Mouse (Mus musculus) gastrocnemius, postnatal 25 days (tissue): Measurements from ENCODE around the gene Lgr6. TPM values are rescaled to one million over a fixed set of nuclear protein-coding genes. Genes with fewer than 3 reads are reported as not detected.
A peak's percentile ranks its signal among the peaks of the same experiment; 100 is the strongest.

Source experiments
- DNase-seq: peaks from one replicate; pipeline ENCODE4 v3.0.0; 2022
- total RNA-seq, 2 experiments: library from RNA; stranded (reverse); gene quantifications; 1 replicate in 1 of 2; 2 replicates in 1 of 2; pipeline ENCODE4 v1.2.3; 2021

The Lgr6 gene
- total RNA-seq, 2 experiments from 2014 or later, result 0.51 to 0.54 TPM

DNA sequence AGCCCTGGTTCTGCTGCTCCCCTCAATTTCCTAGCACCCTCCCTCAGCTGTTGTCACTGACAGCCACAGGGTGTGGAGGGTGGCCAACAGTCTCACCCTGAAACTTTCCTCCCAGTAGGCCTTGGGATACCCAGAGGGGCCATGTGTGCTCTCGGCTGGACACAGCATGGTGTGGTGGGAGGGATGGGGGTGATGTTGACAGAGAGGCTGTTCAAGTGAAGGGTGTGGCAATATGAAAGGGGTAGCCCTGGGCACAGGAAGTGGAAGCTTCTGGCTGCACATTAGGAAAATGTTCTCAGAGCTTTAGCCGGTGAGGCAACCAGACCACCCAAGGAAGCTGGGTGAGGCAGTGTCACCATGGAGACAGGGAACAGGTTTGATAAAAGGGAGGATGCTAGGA is 26.1 kb downstream of the Lgr6 start:
- no peak for DNase-seq

GRCm38 (mm10) chr1:135076470-135076869 is 28.6 kb downstream of the Lgr6 start:
- DNase-seq, result no peak

- no peak for DNase-seq
Measured at GRCm38 (mm10) chr1:135075270-135075669, 29.8 kb downstream of the Lgr6 start.

- no peak for DNase-seq
Measured at GRCm38 (mm10) chr1:135072643-135073042, 32.4 kb downstream of the Lgr6 start.

GRCm38 (mm10) chr1:135069841-135070240 is 35.2 kb downstream of the Lgr6 start:
- DNase-seq, result no peak

GRCm38 (mm10) chr1:135064525-135064924 is 40.6 kb downstream of the Lgr6 start:
- DNase-seq, result no peak

DNA sequence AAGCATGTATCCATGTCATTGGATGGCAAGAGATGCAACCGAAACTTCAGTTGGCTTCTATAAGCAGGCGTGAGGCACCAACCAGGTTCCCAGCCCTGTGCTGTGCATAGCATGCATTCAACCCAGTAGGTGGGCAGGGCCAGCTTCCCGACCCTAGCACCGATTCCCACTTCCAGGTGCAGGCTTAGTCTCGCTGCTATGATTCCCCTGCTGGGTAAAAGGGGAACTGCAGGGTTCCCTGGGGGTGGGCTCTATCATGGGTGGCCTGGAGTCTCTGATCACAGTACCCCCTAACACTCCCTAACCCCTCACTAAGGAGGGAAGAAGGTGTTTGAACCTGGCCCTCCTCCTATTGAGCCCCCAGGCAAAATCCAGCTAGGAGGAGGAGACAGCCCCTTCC is 42.1 kb downstream of the Lgr6 start:
- no peak for DNase-seq

GRCm38 (mm10) chr1:135061300-135061699 is 43.8 kb downstream of the Lgr6 start:
- no peak for DNase-seq

- DNase-seq, result no peak
Measured at GRCm38 (mm10) chr1:135060174-135060573, 44.9 kb downstream of the Lgr6 start.

DNA sequence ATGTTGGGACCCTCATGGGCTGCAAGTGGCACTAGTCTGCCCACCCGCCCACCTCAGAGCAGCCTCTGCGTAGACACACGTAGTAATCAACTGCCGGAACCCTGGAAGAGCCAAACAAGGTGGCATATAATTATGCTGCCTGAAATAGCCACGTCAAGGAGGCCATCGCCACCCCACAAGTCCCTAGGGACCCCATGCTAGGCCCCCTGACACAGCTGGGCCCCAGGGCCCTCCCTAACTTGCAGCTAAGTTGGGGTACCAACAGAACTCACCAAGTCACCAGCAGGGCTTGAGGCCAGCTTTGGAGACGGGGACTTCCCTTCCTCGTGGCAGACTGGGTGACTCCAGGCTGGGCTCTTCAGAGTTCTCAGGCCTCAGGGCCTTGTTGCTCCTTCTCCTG is 48.2 kb downstream of the Lgr6 start:
- DNase-seq, result no peak

GRCm38 (mm10) chr1:135054121-135054520 is 51.0 kb downstream of the Lgr6 start:
- DNase-seq, result no peak

- DNase-seq, result no peak
Measured at GRCm38 (mm10) chr1:135044439-135044838, 60.6 kb downstream of the Lgr6 start.

DNA sequence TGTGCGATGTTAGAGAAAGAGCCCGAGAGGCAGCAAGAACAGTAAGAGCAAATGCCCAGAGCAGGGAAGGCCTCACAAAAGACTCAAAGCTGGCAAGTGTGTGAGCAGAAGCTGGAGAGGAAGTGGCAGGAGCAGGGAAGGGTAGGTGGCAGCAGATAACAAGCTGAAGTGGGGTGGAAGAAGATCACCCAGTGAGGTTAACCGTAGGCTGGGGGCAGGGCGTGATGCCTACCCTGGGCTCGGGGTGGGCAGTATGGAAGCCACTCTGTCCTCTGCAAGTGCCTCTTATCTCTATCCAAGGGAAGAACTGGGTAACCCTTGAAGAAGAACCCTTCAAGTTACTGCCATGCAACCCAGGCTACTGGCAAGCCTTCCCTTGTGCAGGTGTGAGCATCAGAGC is 68.8 kb downstream of the Lgr6 start:
- no peak for DNase-seq

- DNase-seq, result no peak
Measured at GRCm38 (mm10) chr1:135032658-135033057, 72.4 kb downstream of the Lgr6 start.

- DNase-seq, result no peak
Measured at GRCm38 (mm10) chr1:135030121-135030520, 75.0 kb downstream of the Lgr6 start.

- no peak for DNase-seq
Measured at GRCm38 (mm10) chr1:135026275-135026674, 78.8 kb downstream of the Lgr6 start.

DNA sequence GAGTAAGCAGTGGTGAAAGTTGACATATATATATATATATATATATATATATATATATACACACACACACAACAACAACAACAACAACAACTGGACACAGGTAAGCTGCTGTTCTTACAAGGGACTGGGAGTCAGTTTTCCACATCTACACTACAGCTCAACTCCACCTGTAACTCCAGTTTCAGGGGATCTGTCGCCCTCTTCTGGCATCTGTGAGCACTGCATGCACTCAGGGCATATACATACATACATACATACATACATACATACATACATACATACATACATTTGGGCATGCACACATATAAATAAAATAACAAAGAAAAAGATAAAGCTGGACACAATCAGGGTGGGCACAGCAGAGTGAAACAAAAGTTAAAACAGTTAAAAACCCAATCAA is 81.5 kb downstream of the Lgr6 start:
- DNase-seq, result no peak

DNA sequence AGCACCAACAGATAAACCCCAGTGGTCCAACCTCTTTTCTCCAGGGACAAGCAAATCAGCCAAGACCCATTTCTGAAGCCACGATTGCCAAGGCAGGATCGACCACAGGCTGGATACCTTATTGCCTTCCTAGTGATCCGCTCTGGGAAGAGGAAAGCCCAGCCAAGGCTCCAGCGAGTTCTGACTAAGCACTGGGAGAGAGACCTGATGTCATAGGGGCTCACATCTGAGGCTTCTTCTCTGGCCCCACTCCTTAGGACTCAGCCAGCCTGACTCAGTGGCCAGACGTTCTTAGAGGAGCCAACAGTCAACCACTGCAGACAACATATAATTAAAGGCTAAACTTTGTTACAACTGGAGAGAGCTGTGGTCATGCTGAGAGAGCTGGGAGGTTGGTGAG is 83.1 kb downstream of the Lgr6 start:
- DNase-seq, result no peak

GRCm38 (mm10) chr1:135020970-135021369 is 84.1 kb downstream of the Lgr6 start:
- DNase-seq, result no peak

DNA sequence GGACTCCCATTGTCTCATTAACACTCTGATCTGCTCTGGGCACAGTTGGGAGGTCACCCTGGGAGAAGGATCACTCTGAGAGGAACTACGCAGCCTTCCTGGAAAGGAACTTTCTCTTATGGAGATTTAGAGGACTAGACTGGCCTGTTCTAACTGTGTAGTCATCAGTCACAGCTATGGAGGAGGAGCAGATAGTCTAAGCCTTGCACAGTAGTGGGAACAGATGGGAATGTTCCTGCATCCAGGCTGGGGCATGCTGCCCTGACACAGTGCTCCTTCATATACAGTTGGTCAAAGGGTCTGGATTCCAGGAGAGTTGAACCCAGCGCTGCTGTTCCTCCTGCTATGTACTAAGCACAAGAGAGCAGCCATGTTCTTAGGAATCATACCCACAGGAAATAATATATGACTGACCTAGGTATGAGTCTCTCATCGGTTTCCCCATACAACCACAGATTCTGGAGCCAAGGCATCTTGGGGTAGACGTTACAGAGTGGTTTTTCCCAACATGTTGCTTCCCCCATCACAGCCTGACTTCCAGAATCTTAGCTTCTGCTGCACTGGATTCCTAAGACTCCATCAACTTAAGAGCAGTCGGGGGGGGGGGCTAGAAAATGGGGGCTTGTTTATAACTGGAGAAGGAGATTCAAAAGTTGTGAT is 84.7 kb downstream of the Lgr6 start:
- DNase-seq, result no peak

- no peak for DNase-seq
Measured at GRCm38 (mm10) chr1:135019775-135020167, 85.3 kb downstream of the Lgr6 start.

GRCm38 (mm10) chr1:135019087-135019774 is 85.8 kb downstream of the Lgr6 start:
- DNase-seq, result no peak

DNA sequence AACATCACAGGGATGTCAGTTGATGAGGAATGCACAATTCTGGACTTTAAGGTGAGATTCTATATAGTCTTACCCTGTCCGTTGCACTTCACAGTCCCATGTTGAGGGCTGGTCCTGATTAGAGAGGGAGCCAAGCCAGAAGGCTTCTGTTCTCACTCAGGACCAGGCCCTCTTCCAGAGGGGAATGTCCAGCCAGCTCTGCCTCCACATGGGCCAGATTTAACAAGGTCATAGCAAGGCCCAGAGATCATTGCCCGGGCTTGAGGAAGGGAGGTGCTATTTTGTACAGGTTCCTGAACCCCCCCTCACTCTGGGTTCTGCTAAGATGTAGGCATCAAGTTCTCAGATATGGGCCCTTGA is 87.4 kb downstream of the Lgr6 start:
- DNase-seq, result peak; percentile 53
